ENCODE assay signal across 7 mouse cellular contexts in the genomic region with DNA sequence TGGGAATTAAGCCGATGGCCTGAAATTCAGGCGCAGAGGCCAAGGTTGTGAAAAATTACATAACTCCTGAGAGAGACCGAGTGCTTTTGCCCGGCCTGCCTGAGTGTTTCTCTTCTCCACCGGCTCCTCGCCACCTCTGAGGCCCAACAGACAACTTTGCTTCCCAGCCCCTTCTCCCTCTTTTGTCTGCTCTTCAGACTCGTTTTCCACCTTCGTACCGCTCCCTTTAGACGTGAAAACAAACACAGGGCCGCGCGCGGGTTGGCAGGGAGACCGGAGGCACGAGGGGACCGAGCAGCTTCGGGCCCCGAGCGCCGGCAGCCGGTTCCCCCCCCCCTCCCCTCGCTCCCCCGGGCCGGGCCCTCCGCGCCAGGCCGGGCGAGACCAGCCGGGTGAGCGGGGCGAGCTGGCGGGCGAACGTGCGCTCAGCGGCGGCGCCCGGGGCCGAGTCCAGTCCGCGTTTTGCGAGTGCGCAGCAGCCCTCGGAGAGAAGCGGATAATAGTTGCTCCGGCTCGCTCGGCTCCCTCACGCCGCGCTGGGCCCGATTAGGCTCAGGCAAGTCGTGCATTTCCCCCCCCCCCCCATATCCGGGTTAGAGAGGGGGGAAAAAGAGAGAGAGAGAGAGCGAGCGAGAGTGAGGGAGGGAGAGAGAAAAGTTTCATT. TPM values are rescaled to one million over a fixed set of nuclear protein-coding genes. Genes with fewer than 3 reads are reported as not detected.
DNase-seq lines count a peak whose midpoint lies in the region; ATAC-seq and TF ChIP-seq lines count a peak whose summit lies in the region.

A gene (plus strand): TSS at position 493 of the 664 bp plus-strand sequence.

- H3K4me3 ChIP-seq in intestine, embryonic 15.5 days (replicated peaks): peak within 1 kb of the TSS; percentile 94
- peak within 1 kb of the TSS; percentile 94 for H3K4me3 ChIP-seq in limb, embryonic 11.5 days (ENCODE audit: low read depth, low read length)
- H3K4me3 ChIP-seq in midbrain, embryonic 12.5 days: peak within 1 kb of the TSS; percentile 100
- H3K4me3 ChIP-seq in small intestine, adult 2 months (ENCODE audit: low read depth, low read length): peak within 1 kb of the TSS; percentile 78

- H3K36me3 ChIP-seq in intestine, embryonic 15.5 days: no peaks in the 10 kb centered on the region
- no peaks in the 10 kb centered on the region for H3K36me3 ChIP-seq in limb, embryonic 11.5 days (ENCODE audit: control insufficient read depth, insufficient read depth, low read length)
- no peaks in the 10 kb centered on the region for H3K36me3 ChIP-seq in midbrain, embryonic 12.5 days
- H3K36me3 ChIP-seq in small intestine, adult 2 months (ENCODE audit: control insufficient read depth, insufficient read depth, low read length): no peaks in the 10 kb centered on the region

- H3K27me3 ChIP-seq in intestine, embryonic 15.5 days (replicated peaks): no peaks in the 10 kb centered on the region
- no peaks in the 10 kb centered on the region for H3K27me3 ChIP-seq in limb, embryonic 11.5 days (ENCODE audit: control insufficient read depth, insufficient read depth, low read length)
- peaks cover 8% of the 10 kb centered on the region for H3K27me3 ChIP-seq in midbrain, embryonic 12.5 days
- H3K27me3 ChIP-seq in small intestine, adult 2 months (ENCODE audit: control insufficient read depth, insufficient read depth, low read length): no peaks in the 10 kb centered on the region

- DNase-seq in adrenal gland, adult 8-10 months: peak; percentile 75
- DNase-seq in embryo, embryonic 11.5 days (ENCODE audit: low read depth, low spot score): peak; percentile 78
- DNase-seq in gastrocnemius, postnatal 4 days (ENCODE audit: low spot score in 2 of 2): peak; percentile 73 to 87
- peak; percentile 93 for DNase-seq in limb, embryonic 11.5 days (ENCODE audit: low spot score)

- under 1% methylated on average over 53 of the region's 58 CpGs for WGBS in intestine, embryonic 15.5 days
- under 1% methylated on average over 51 of the region's 58 CpGs for WGBS in limb, embryonic 11.5 days
- under 1% methylated on average over 56 of the region's 58 CpGs for WGBS in midbrain, embryonic 12.5 days
- WGBS in small intestine, adult 2 months: under 1% methylated on average over 56 of the region's 58 CpGs

- 0 out of 2 replicates have a peak, but pooled peaks cover 2% of the 10 kb centered on the region for H3K4me1 ChIP-seq in intestine, embryonic 15.5 days (replicated peaks)
- 0 out of 2 replicates have a peak, but pooled peaks cover 2% of the 10 kb centered on the region for H3K4me1 ChIP-seq in limb, embryonic 11.5 days (ENCODE audit: control insufficient read depth, insufficient read depth, low read length)
- H3K4me1 ChIP-seq in midbrain, embryonic 12.5 days: peaks cover 31% of the 10 kb centered on the region
- H3K4me1 ChIP-seq in small intestine, adult 2 months (ENCODE audit: control insufficient read depth, insufficient read depth, insufficient read length, low read length): peaks cover 8% of the 10 kb centered on the region; the same call in 1 of the 2 replicates

- no peaks in the 10 kb centered on the region for H3K9me3 ChIP-seq in intestine, embryonic 15.5 days
- no peaks in the 10 kb centered on the region for H3K9me3 ChIP-seq in limb, embryonic 11.5 days (ENCODE audit: control insufficient read depth, low read length)
- no peaks in the 10 kb centered on the region for H3K9me3 ChIP-seq in midbrain, embryonic 12.5 days

- H3K4me2 ChIP-seq in intestine, embryonic 15.5 days (replicated peaks): peak within 1 kb of the TSS; percentile 78
- H3K4me2 ChIP-seq in limb, embryonic 11.5 days (ENCODE audit: low read depth, severe bottlenecking): peak within 1 kb of the TSS; percentile 70
- peak within 1 kb of the TSS; percentile 61 for H3K4me2 ChIP-seq in midbrain, embryonic 12.5 days (replicated peaks)

- H3K9ac ChIP-seq in intestine, embryonic 15.5 days: peak within 1 kb of the TSS; percentile 99
- H3K9ac ChIP-seq in limb, embryonic 11.5 days (ENCODE audit: low read length): peak within 1 kb of the TSS; percentile 98
- H3K9ac ChIP-seq in midbrain, embryonic 12.5 days (replicated peaks): peak within 1 kb of the TSS; percentile 100

- ATAC-seq in intestine, embryonic 15.5 days: peak; percentile 66
- ATAC-seq in limb, embryonic 11.5 days (ENCODE audit: insufficient number of reproducible peaks, low FRiP score, low TSS enrichment, low read depth): peak; percentile 78
- ATAC-seq in midbrain, embryonic 12.5 days (ENCODE audit: low FRiP score, low read depth): peak; percentile 69

- no peak for TF ChIP-seq CTCF in small intestine, adult 2 months (IDR thresholded peaks at IDR 0.05; ENCODE audit: extremely low read depth, insufficient read length, insufficient replicate concordance, low read depth, low read length)

- TF ChIP-seq POLR2A in small intestine, adult 2 months (IDR thresholded peaks at IDR 0.05; ENCODE audit: low read depth, low read length): peak; percentile 60

- H3K27ac ChIP-seq in intestine, embryonic 15.5 days: peak within 1 kb of the TSS; percentile 100
- H3K27ac ChIP-seq in limb, embryonic 11.5 days (replicated peaks; ENCODE audit: low read depth, low read length): peak within 1 kb of the TSS; percentile 100
- peak within 1 kb of the TSS; percentile 100 for H3K27ac ChIP-seq in midbrain, embryonic 12.5 days (replicated peaks)
- peak within 1 kb of the TSS; percentile 88 for H3K27ac ChIP-seq in small intestine, adult 2 months (ENCODE audit: insufficient read depth, low read depth, low read length)

RNA-seq across cellular contexts. Expression of the gene that starts here (rescaled TPM):
- total RNA-seq in adrenal gland, adult 8-10 months (2022): 10 to 100 TPM; 66.1 to 89.1 (median 73.7) TPM
- 10 to 100 TPM; 52.9 to 53.0 TPM for total RNA-seq in gastrocnemius, postnatal 4 days (2021)
- polyA plus RNA-seq in intestine, embryonic 15.5 days (2015; fragmentation: Nextera tagmentation; extraction: Ambion mirVana): 7.4 and 9.1 TPM in 2 replicates
- polyA plus RNA-seq in limb, embryonic 11.5 days (2014; fragmentation: Nextera tagmentation; extraction: Ambion mirVana): 14.8 and 18.5 TPM in 2 replicates
- polyA plus RNA-seq in midbrain, embryonic 12.5 days (2016; fragmentation: Nextera tagmentation; extraction: Ambion mirVana): 17.4 and 19.0 TPM in 2 replicates
- 37.7 and 59.4 TPM in 2 replicates for polyA plus RNA-seq in small intestine, adult 2 months (2012; rRNA removed)

Comparison
In these comparisons a context has a peak if more than half of its experiments do, and no peak if none do; other contexts are left out.
1. Peak in every context shown above with its lines: DNase-seq, ATAC-seq, H3K4me3 ChIP-seq and H3K27ac ChIP-seq.